Mouse (Mus musculus) embryo, embryonic 10 days (tissue): ENCODE measurements at regions not wholly inside any gene's neighbourhood (a gene's known extent, or its start where the extent isn't known, plus 50 kb on each side); places are given as distances from the start of the nearest gene placed in this dataset.
A peak's percentile ranks its signal among the peaks of the same experiment; 100 is the strongest.

Source experiments
- DNase-seq: peaks from one replicate; pipeline ENCODE4 v3.0.0-alpha.2; 2015; ENCODE audit warnings: low spot score

DNA sequence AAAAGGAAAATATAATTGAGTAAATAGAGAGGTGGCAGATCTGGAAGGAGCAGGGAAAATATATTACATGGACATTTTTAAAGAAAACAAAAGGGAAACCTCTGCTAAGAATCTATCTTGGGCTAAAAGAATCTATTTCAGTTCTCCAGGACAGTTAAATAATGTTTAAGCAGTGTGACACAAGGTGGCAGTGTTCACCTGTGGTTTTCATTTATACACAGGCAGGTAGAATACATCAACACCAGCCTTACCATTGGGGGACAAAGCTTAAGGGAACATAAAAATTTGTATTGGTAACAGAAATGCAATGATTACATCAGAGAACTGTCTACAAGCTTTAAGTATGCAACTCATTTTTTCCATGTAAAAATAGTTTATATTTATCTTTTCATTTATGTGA lies 78.2 kb upstream of the Cldn34d start:
- peak; percentile 29 for DNase-seq
